ENCODE assay signal across 11 mouse cellular contexts in the genomic region with DNA sequence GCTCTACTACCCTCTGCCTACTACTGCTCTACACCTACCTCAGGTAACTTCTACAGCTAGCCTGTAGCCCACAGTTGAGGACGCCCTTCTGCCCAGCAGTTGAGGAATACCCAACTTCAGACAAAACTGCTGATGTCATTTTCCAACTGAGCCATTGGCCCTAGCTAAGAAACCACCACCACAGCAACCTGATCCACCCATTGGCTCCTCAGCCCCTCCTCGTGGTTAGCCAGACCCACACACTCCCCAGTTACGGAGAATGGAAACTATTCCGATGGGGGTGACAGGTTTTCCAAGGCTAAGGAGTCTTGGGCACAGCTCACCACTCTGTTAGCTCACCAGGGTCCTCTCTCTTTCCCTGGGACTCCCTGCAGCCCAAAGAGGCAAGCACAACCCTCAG. TPM values are rescaled to one million over a fixed set of nuclear protein-coding genes. Genes with fewer than 3 reads are reported as not detected.
DNase-seq lines count a peak whose midpoint lies in the region; ATAC-seq and TF ChIP-seq lines count a peak whose summit lies in the region.
"Had no signal": no experiment of that assay in that cellular context is flagged by ENCODE, and none has a peak within 500 bp of the region (broad histone marks: within the 10 kb centered on the region; RNA-seq: fewer than 3 reads in every experiment).

No protein-coding gene starts in this region.

- no peaks in the 10 kb centered on the region for H3K27me3 ChIP-seq in heart, embryonic 13.5 days (replicated peaks)
- no peaks in the 10 kb centered on the region for H3K27me3 ChIP-seq in stomach, embryonic 15.5 days (replicated peaks)
- H3K27me3 ChIP-seq in stomach, postnatal 0 days (ENCODE audit: control insufficient read depth, insufficient read depth, low read length): no peaks in the 10 kb centered on the region

- H3K4me2 ChIP-seq in heart, embryonic 13.5 days: no peak overlapping the region
- no peak overlapping the region for H3K4me2 ChIP-seq in stomach, embryonic 15.5 days
- H3K4me2 ChIP-seq in stomach, postnatal 0 days (replicated peaks; ENCODE audit: low read depth): no peak overlapping the region

- peak overlapping the region; percentile 75 for H3K9ac ChIP-seq in heart, embryonic 13.5 days
- no peak overlapping the region for H3K9ac ChIP-seq in stomach, embryonic 15.5 days
- H3K9ac ChIP-seq in stomach, postnatal 0 days (ENCODE audit: low read length): no peak overlapping the region

- no peaks in the 10 kb centered on the region for H3K9me3 ChIP-seq in heart, embryonic 13.5 days
- H3K9me3 ChIP-seq in stomach, embryonic 15.5 days: no peaks in the 10 kb centered on the region
- H3K9me3 ChIP-seq in stomach, postnatal 0 days (ENCODE audit: control insufficient read depth, low read length): no peaks in the 10 kb centered on the region

- 58% methylated on average over 4 of the region's 4 CpGs for WGBS in heart, embryonic 13.5 days
- 66% methylated on average over 4 of the region's 4 CpGs for WGBS in stomach, embryonic 15.5 days
- WGBS in stomach, postnatal 0 days: 68% methylated on average over 4 of the region's 4 CpGs

- H3K36me3 ChIP-seq in heart, embryonic 13.5 days: no peaks in the 10 kb centered on the region
- H3K36me3 ChIP-seq in stomach, embryonic 15.5 days: no peaks in the 10 kb centered on the region
- no peaks in the 10 kb centered on the region for H3K36me3 ChIP-seq in stomach, postnatal 0 days (ENCODE audit: control insufficient read depth, insufficient read depth, low read length)

- no peak for TF ChIP-seq EP300 in stomach, postnatal 0 days (optimal IDR thresholded peaks at IDR 0.05)

- H3K4me1 ChIP-seq in heart, embryonic 13.5 days: peaks cover 89% of the 10 kb centered on the region
- H3K4me1 ChIP-seq in stomach, embryonic 15.5 days: peaks cover 54% of the 10 kb centered on the region
- peaks cover 9% of the 10 kb centered on the region for H3K4me1 ChIP-seq in stomach, postnatal 0 days (replicated peaks; ENCODE audit: control insufficient read depth, insufficient read depth)

- ATAC-seq in heart, embryonic 13.5 days (ENCODE audit: extremely low read depth, insufficient number of reproducible peaks, low FRiP score, low TSS enrichment): no peak
- no peak for ATAC-seq in stomach, embryonic 15.5 days (ENCODE audit: insufficient read depth, low FRiP score, low read depth)
- no peak for ATAC-seq in stomach, postnatal 0 days (ENCODE audit: low FRiP score, low TSS enrichment)

- DNase-seq in heart, postnatal 14 days: no peak
- DNase-seq in stomach, postnatal 0 days (ENCODE audit: low spot score): no peak
- peak; percentile 57 for DNase-seq in fibroblast of lung, adult 2 months (ENCODE audit: low read depth)
- DNase-seq in ovary, adult 18-20 months (ENCODE audit: low spot score): no peak
- DNase-seq in left cerebral cortex, postnatal 36 days (ENCODE audit: low spot score in 2 of 2): no peak
- DNase-seq: cerebellum, postnatal 14 days; thymus, postnatal 36 days had no signal

- intact Hi-C loops in heart, postnatal 14 days (cut with DNase I): no loop called here
- intact Hi-C loops in left cerebral cortex, postnatal 36 days (cut with DNase I): no loop called here

- H3K27ac ChIP-seq in heart, embryonic 13.5 days (replicated peaks): peak overlapping the region; percentile 95
- peak overlapping the region; percentile 78; the same call in 1 of the 2 replicates for H3K27ac ChIP-seq in stomach, embryonic 15.5 days
- H3K27ac ChIP-seq in stomach, postnatal 0 days (replicated peaks): no peak overlapping the region

- no peak overlapping the region for H3K4me3 ChIP-seq in heart, embryonic 13.5 days
- no peak overlapping the region for H3K4me3 ChIP-seq in stomach, embryonic 15.5 days (replicated peaks)
- H3K4me3 ChIP-seq in stomach, postnatal 0 days (ENCODE audit: low read depth, low read length): no peak overlapping the region

- no peak for TF ChIP-seq CTCF in stomach, postnatal 0 days (IDR thresholded peaks at IDR 0.05; ENCODE audit: low read depth)

RNA-seq across cellular contexts. Expression of a gene that starts 25.3 kb away (rescaled TPM):
- 12.9 and 13.0 TPM in 2 replicates for polyA plus RNA-seq in heart, embryonic 13.5 days (2015; fragmentation: Nextera tagmentation; extraction: Ambion mirVana)
- 10 to 100 TPM; 29.4 to 29.7 TPM for total RNA-seq in heart, postnatal 14 days (2021)
- 18.2 and 21.3 TPM in 2 replicates for polyA plus RNA-seq in stomach, embryonic 15.5 days (2015; fragmentation: Nextera tagmentation; extraction: Ambion mirVana)
- polyA plus RNA-seq in stomach, postnatal 0 days (2015; fragmentation: Nextera tagmentation; extraction: Ambion mirVana): 8.0 and 8.6 TPM in 2 replicates
- total RNA-seq in left cerebral cortex, postnatal 36 days (2021): 10 to 100 TPM; 10.6 to 10.8 TPM

RNA-seq across cellular contexts. Expression of a gene that starts 47.7 kb away (rescaled TPM):
- 248 and 251 TPM in 2 replicates for polyA plus RNA-seq in heart, embryonic 13.5 days (2015; fragmentation: Nextera tagmentation; extraction: Ambion mirVana)
- 100 to 1,000 TPM; 216 to 219 TPM for total RNA-seq in heart, postnatal 14 days (2021)
- polyA plus RNA-seq in stomach, embryonic 15.5 days (2015; fragmentation: Nextera tagmentation; extraction: Ambion mirVana): 425 and 426 TPM in 2 replicates
- polyA plus RNA-seq in stomach, postnatal 0 days (2015; fragmentation: Nextera tagmentation; extraction: Ambion mirVana): 469 and 479 TPM in 2 replicates
- total RNA-seq in left cerebral cortex, postnatal 36 days (2021): 100 to 1,000 TPM; 319 to 339 TPM

RNA-seq across cellular contexts. Expression of a gene that starts 49.3 kb away (rescaled TPM):
- 0.40 and 0.52 TPM in 2 replicates for polyA plus RNA-seq in heart, embryonic 13.5 days (2015; fragmentation: Nextera tagmentation; extraction: Ambion mirVana)
- not detected for total RNA-seq in heart, postnatal 14 days (2021)
- polyA plus RNA-seq in stomach, embryonic 15.5 days (2015; fragmentation: Nextera tagmentation; extraction: Ambion mirVana): 0.06 and 0.23 TPM in 2 replicates
- 0.28 TPM in 1 of 2 replicates, not detected in the other for polyA plus RNA-seq in stomach, postnatal 0 days (2015; fragmentation: Nextera tagmentation; extraction: Ambion mirVana)
- total RNA-seq in left cerebral cortex, postnatal 36 days (2021): 1 to 10 TPM; 1.7 to 1.8 TPM
- total RNA-seq: gastrocnemius, adult 8-10 months; megakaryocyte progenitor cell, adult 5-6 weeks had no signal

RNA-seq across cellular contexts. Expression of a gene that starts 50.1 kb away (rescaled TPM):
- polyA plus RNA-seq in heart, embryonic 13.5 days (2015; fragmentation: Nextera tagmentation; extraction: Ambion mirVana): 37.4 and 41.5 TPM in 2 replicates
- total RNA-seq in heart, postnatal 14 days (2021): 10 to 100 TPM; 25.5 to 26.3 TPM
- polyA plus RNA-seq in stomach, embryonic 15.5 days (2015; fragmentation: Nextera tagmentation; extraction: Ambion mirVana): 42.8 and 46.3 TPM in 2 replicates
- polyA plus RNA-seq in stomach, postnatal 0 days (2015; fragmentation: Nextera tagmentation; extraction: Ambion mirVana): 16.1 and 18.3 TPM in 2 replicates
- total RNA-seq in left cerebral cortex, postnatal 36 days (2021): 100 to 1,000 TPM in 1 of 2 experiments, 10 to 100 TPM in 1; 88.1 to 104 TPM
